Mouse (Mus musculus): ENCODE results near the gene Diaph3.

Gene Diaph3

GRCm38 (mm10) chr14:86646499-86647120, 494.4 kb downstream of the Diaph3 start:
- no peak for DNase-seq (ENCODE audit: low read depth)

GRCm38 (mm10) chr14:86642831-86643241, 498.2 kb downstream of the Diaph3 start:
- DNase-seq (ENCODE audit: low read depth): no peak

- no peak for DNase-seq (ENCODE audit: low read depth)
Observed at GRCm38 (mm10) chr14:86641839-86642238, 499.2 kb downstream of the Diaph3 start.

GRCm38 (mm10) chr14:86640086-86640485, 500.9 kb downstream of the Diaph3 start:
- no peak for DNase-seq (ENCODE audit: low read depth)

GRCm38 (mm10) chr14:86635594-86636140, 505.4 kb downstream of the Diaph3 start:
- DNase-seq (ENCODE audit: low read depth): no peak

GRCm38 (mm10) chr14:86635052-86635451, 506.0 kb downstream of the Diaph3 start:
- DNase-seq (ENCODE audit: low read depth): no peak

GRCm38 (mm10) chr14:86633799-86634198, 507.2 kb downstream of the Diaph3 start:
- DNase-seq (ENCODE audit: low read depth): no peak

GRCm38 (mm10) chr14:86624816-86625425, 516.1 kb downstream of the Diaph3 start:
- DNase-seq (ENCODE audit: low read depth): no peak

- DNase-seq (ENCODE audit: low read depth): no peak
Observed at GRCm38 (mm10) chr14:86619637-86620036, 521.4 kb downstream of the Diaph3 start.

Measured in naive thymus-derived CD4-positive, alpha-beta T cell, adult 2 months (primary cell).